Mouse (Mus musculus) splenic B cell, adult 2 months (primary cell): Measurements from ENCODE around the gene Asap3.

Experiments used
- DNase-seq: peaks from one replicate; pipeline ENCODE4 v3.0.0-alpha.2; 2011; ENCODE audit warnings: low read depth, low spot score
- H3K27me3 ChIP-seq: 2 replicates; pipeline ENCODE4 v1.6.1; 2012; ENCODE audit warnings: mild to moderate bottlenecking, low read length, moderate library complexity, mixed read lengths; ENCODE audit not compliant: control insufficient read depth, poor library complexity, insufficient read depth, severe bottlenecking
- H3K36me3 ChIP-seq: 2 replicates; pipeline ENCODE4 v1.6.1; 2012; ENCODE audit warnings: mild to moderate bottlenecking, low read length, moderate library complexity, mixed read lengths; ENCODE audit not compliant: control insufficient read depth, poor library complexity, insufficient read depth, severe bottlenecking

The Asap3 gene

DNA sequence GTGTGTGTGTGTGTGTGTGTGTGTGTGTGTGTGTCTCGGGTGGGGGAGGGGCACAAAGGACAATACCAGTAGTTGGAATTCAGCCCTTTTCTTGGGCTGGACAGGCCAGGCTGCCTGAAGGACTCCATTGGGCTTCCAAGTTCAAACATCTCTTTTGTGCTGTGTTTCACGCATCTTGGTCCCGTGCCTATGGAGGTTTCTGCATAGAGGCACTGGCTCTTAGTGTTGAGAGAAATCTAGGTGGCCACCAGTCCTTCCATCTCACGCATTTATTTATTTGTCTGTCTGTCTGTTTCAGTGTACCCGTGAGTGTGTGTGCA lies 18.0 kb downstream of the Asap3 start:
- H3K27me3 ChIP-seq = no peaks in the 10 kb centered on the region
- no peaks in the 10 kb centered on the region for H3K36me3 ChIP-seq
- DNase-seq = no peak

DNA sequence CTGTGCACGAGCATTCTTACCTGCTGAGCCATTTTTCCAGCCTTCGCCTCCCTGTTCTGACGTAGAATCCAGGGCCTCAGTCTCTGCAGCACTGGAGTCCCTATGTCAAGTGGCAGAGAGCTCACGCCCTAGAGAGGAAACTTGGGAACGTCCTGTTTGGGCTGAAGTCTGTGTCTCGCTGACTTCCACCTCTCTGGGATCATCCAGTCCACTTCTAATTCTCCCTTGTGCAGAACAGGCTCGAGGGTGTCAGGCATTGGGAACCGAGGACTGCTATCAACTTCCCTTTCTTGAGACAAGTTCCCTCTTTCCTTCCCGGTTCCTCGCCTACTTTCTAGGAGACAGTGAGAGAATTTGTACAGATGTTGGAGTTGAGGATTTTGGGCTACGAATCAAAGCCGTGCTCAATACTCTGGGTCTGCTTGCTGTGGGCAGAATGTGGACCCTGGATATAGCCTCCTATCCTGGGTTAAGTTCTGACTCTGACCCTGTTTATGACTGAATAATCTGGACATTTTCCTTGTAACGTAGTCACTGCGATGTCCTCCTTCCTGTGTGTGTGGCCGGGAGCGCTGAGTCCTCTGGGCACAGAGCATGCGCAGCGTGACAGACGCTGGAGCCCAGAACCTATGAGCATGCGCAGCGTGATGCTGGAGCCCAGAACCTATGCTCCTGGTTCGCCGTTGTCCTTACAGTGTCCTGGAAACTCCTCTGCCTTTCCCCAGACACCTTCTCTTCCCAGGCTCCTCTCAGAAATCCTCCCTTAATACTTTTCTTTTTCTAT lies 18.7 kb downstream of the Asap3 start:
- no peaks in the 10 kb centered on the region for H3K27me3 ChIP-seq
- no peak for DNase-seq
- no peaks in the 10 kb centered on the region for H3K36me3 ChIP-seq

DNA sequence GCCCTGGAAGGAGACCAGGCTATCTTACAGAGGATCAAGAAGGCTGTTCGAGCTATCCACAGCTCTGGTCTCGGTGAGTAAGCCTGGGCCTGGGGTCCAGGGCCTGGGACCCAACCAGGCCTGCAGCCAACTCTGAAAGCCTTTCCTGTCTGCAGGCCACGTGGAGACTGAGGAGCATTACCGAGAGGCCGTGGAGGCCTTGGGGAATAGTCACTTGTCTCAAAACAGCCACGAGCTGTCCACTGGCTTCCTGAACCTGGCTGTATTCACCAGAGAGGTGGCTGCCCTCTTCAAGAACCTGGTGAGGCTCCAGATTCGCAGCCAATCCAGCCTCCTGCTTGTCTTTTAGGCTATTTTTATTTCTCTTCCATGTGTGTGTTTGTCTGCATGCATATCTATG lies 21.2 kb downstream of the Asap3 start:
- no peak for DNase-seq

DNA sequence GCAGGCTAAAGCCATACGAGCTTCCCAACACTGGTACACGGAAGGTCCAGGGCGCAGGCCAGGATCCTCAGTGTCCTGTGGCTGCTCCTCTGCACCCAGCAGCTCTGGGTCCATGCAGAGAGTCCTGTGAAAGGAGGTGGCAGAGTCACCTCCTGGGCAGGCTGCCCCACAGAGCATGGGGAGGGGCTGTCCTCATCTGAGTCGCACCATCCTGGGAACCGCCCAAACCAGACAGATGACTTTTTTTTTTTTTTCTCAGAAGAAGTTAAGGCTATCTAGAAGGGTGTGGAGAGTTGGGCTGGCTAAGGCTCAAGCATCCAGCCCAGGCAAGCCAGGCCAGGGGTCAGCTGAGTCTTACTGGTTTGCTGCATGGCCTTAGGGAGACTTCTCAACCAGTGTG lies 22.5 kb downstream of the Asap3 start:
- Histone ChIP-seq H3K27me3 (no peaks in the 10 kb centered on the region), H3K36me3 (no peaks in the 10 kb centered on the region)
- no peak for DNase-seq

More for the DNA sequence above, 21.2 kb downstream of the Asap3 start:
- Histone ChIP-seq H3K27me3 (no peaks in the 10 kb centered on the region), H3K36me3 (no peaks in the 10 kb centered on the region)

DNA sequence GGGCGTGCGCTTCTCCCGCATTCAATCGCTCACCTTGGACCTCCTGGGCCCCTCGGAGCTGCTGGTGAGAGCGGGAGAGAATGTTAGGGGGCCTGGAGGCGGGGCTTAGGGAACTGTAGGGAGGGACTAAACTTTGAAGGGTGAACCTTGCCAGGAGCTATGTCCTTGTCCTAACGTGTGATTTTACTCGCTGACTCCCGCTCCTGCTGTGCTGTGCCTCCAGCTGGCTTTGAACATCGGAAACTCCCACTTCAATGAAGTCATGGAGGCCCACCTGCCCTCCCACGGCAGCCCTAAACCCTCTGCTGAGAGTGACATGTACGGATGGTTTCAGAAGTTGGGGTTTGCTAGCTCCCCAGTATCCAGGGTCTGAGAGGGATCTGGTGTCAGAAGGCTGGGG lies 32.5 kb downstream of the Asap3 start:
- Histone ChIP-seq H3K27me3 (no peaks in the 10 kb centered on the region; the same call in 1 of the 2 replicates), H3K36me3 (no peaks in the 10 kb centered on the region)
- no peak for DNase-seq

DNA sequence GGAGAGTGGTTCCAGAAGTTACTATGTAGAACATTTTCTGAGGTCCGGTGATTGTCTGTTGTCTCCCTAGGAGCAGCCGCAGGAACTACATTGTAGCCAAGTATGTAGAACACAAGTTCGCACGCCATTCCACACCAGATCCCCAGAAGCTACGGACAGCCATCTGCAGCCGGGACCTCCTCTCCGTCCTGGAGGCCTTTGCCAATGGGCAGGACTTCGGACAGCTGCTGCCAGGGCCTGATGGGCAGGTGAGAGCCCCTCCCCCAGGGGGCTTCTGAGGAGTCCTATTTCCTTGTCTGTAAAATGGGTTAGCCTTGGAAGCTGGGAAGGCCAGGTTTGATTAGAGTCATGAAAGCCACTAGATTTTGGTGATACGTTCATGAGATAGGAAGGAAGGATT lies 32.9 kb downstream of the Asap3 start:
- H3K36me3 ChIP-seq = no peaks in the 10 kb centered on the region
- DNase-seq = no peak
- H3K27me3 ChIP-seq = no peaks in the 10 kb centered on the region; the same call in 1 of the 2 replicates

DNA sequence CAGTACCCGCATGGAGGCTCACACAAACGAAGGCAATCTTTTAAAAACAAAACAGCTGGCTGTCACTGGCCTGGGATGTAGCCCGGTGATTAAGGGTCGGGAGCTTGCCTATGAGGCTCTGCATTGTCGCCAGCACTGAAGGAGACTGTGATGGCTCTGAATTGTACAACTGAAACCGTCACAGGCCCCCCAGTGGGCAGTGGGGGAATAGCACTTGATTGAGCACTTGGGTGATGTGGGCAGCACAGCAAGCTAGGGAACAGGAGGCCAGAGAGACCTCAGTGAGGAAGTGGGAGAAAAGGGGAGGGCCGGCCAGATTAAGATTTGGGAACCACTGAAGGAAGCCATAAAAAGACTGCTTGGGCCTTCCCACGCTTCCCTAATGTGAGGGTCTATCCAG lies 33.5 kb downstream of the Asap3 start:
- H3K36me3 ChIP-seq = no peaks in the 10 kb centered on the region
- peak; percentile 83 for DNase-seq
- H3K27me3 ChIP-seq = no peaks in the 10 kb centered on the region; the same call in 1 of the 2 replicates

DNA sequence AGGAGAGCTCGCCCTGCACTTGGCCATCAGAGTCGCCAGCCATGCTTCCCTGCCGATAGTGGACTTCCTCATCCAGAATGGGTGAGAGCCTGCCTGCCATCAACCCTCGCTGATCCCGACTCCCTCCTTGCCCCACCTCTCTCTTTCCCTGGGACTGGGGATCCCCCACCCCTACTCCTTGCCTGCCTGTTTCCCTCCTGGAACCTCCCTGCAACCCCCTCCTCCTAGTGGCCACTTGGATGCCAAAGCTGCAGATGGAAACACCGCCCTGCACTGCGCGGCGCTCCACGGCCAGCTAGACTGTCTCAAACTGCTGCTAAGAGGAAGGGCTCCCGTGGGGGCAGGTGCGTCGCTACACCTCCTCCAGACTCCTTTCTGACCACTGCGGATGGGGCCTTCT lies 34.0 kb downstream of the Asap3 start:
- no peaks in the 10 kb centered on the region for H3K36me3 ChIP-seq
- DNase-seq = no peak
- H3K27me3 ChIP-seq = no peaks in the 10 kb centered on the region; the same call in 1 of the 2 replicates

DNA sequence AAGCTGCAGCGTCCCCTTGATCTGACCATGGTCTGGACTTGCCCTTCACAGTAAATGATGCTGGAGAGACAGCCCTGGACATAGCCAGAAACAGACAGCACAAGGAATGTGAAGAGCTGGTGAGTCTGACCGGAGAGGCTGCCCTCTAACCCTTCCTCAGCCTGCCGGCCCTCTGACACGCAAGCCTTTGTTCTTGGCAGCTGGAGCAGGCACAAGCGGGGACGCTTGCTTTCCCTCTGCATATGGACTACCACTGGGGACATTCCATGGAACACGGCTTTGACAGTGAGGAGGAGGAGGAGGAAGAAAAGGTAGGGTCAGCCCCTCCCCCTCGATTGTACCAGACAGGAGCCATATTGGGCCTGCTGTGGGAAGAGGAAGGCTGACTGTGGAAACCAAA lies 34.8 kb downstream of the Asap3 start:
- Histone ChIP-seq H3K36me3 (no peaks in the 10 kb centered on the region), H3K27me3 (no peaks in the 10 kb centered on the region; the same call in 1 of the 2 replicates)
- DNase-seq = no peak

DNA sequence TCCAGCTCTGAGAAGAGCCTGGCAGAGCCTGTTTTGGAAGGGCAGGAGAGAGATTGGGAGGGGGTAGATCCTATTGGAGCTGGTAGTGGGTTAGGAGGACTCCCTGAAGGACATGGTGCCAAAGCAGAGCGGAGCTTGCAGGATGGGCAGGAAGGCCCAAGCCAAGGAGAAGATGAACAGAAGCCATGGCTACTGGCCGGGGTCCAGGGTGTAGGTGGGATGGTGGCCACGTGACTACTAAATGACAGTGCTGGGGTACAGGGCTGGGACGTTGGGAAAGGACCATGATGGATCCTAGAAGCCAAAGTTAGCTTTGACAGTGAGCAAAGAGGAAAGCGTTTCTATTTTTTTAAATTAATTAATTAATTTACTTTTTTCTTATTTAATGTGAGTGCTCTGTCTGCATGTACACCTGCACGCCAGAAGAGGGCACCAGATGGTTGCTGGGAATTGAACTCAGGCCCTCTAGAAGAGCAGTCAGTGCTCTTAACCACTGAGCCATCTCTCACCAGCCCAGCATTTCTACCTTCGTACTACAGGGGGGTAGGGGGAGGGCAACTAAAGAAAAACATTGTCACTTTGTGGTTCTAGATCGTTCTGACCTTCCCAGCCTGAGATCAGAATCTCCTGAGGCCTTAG lies 36.0 kb downstream of the Asap3 start:
- Histone ChIP-seq H3K27me3 (no peaks in the 10 kb centered on the region; the same call in 1 of the 2 replicates), H3K36me3 (no peaks in the 10 kb centered on the region)
- DNase-seq = peak; percentile 63

DNA sequence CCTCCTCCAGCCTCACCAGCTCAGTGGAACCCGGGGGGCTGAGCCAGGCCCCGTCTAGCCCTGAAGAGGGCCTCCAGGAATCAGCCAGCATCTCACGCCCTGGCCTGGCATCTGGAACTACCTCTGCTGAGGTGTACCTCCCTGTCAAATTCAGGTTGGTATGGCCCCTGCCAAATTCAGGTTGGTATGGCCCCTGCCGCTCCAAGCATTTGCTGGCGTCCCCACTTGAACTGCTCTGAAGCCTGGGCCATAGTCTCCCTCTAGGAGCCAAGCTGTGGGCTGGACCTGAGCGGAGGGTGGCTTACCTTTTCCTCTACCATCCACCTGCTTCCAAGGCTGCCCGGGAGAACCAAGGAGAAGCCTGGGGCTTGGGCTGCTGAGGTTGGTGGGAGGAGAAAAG lies 36.6 kb downstream of the Asap3 start:
- no peaks in the 10 kb centered on the region; the same call in 1 of the 2 replicates for H3K27me3 ChIP-seq
- no peak for DNase-seq
- H3K36me3 ChIP-seq = no peaks in the 10 kb centered on the region

DNA sequence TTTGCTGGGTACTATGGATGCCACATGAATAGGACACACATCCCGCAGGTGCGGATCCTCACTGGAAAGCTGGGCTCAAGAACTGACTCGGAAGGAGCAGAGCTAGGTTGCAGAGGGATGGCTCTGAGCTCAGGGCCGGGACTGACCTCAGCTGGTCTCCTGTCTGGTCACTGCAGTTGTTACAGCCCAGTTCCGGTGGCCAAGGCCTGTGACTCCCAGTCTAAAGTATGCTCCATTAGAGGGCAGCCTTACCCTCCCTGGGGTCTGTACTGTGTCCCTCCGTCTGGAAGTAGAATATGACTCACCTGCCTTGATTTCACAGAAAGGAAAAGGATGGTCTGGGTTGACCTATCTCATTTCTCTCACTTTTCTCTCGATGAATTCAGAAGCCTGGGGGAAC lies 38.0 kb downstream of the Asap3 start:
- no peaks in the 10 kb centered on the region; the same call in 1 of the 2 replicates for H3K27me3 ChIP-seq
- no peak for DNase-seq
- no peaks in the 10 kb centered on the region for H3K36me3 ChIP-seq

DNA sequence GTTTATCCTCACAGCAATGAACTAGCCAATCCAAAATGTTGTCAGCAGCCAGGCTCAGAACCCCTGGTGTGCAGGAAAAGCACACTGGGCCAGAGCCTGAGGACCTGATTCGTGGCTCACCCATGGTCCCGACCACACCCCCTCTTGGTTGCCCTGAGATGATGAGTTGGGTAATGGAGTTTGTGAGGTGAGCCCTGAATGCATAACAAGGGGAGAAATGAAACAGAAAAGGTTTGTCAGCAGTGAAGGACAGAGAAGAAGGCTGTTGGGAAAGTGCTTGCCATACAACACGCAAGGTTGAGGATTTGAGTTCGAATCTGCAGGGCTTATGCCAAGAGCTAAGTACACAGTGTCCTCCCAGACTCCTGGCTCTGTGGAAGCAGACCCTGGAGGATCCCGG lies 39.5 kb downstream of the Asap3 start:
- no peak for DNase-seq
- Histone ChIP-seq H3K36me3 (no peaks in the 10 kb centered on the region), H3K27me3 (no peaks in the 10 kb centered on the region; the same call in 1 of the 2 replicates)

DNA sequence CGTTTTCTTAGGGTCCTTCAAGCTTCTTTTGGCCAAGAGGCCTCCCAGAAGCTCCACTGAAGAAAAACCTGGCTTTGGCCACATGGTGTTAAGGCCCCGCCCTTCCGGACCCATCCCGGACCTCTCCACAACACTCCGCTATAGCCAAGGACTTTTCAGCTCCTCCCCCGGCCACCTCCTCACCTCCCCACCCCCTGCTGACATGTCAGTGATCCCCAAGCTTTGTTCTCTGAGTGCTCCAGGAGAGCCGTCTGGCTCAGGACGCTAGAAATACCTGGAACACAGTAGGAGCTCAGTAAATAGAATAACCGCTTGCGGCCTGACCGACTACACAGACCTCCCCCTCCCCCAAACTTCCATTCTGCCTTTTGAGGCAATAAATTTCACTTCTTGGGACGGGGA lies 40.4 kb downstream of the Asap3 start:
- no peak for DNase-seq
- Histone ChIP-seq H3K36me3 (no peaks in the 10 kb centered on the region), H3K27me3 (no peaks in the 10 kb centered on the region; the same call in 1 of the 2 replicates)

DNA sequence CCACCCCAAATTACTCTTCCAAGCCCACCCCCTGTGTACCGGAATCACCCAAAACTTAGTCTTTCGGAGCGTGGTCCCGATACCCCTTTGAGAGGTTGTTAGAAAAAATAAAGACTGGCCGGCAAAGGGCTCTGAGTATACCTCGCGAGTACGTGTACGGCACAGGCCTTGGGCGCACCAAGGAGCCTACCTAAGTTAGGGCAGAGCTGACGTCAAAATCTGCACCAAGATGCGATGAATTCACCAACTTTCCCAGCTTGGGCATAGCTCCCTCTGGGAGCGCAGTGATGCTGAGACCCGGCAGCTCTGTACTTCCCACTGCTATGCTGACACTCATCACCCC lies 41.2 kb downstream of the Asap3 start:
- Histone ChIP-seq H3K36me3 (no peaks in the 10 kb centered on the region), H3K27me3 (no peaks in the 10 kb centered on the region; the same call in 1 of the 2 replicates)
- no peak for DNase-seq
